Comparison of ENCODE assay signal across 8 mouse cellular contexts in genomic region chr4:101496534-101497237, GRCm38 (mm10). TPM values are rescaled to one million over a fixed set of nuclear protein-coding genes. Genes with fewer than 3 reads are reported as not detected.
DNase-seq lines count a peak whose midpoint lies in the region; ATAC-seq and TF ChIP-seq lines count a peak whose summit lies in the region.

TSS of gene Dnajc6 (plus strand) at chr4:101496648.

- in situ Hi-C loops in Patski (cut with MboI; ENCODE audit: low pct_unique_long_range_greater_than_20kb), result no loop called here

- H3K9ac ChIP-seq in embryonic facial prominence, embryonic 11.5 days (replicated peaks; ENCODE audit: low read length), result peak within 1 kb of the TSS; percentile 51
- peak within 1 kb of the TSS; percentile 66 for H3K9ac ChIP-seq in midbrain, embryonic 14.5 days (replicated peaks; ENCODE audit: low read length)

- no peak for DNase-seq in heart, embryonic 10.5 days (ENCODE audit: low spot score)
- DNase-seq in heart, adult 9 months (ENCODE audit: low spot score in 2 of 2), result no peak
- no peak for DNase-seq in Patski (ENCODE audit: low read depth, low spot score)
- DNase-seq in embryonic facial prominence, embryonic 11.5 days (ENCODE audit: low spot score), result peak; percentile 45
- DNase-seq in hindbrain, embryonic 10.5 days (ENCODE audit: low spot score), result peak; percentile 55
- DNase-seq in left cerebral cortex, postnatal 36 days (ENCODE audit: low spot score in 2 of 2), result peak in 1 of 2 experiments; percentile 55
- peak; percentile 76 for DNase-seq in midbrain, embryonic 14.5 days
- DNase-seq in spleen, postnatal 36 days (ENCODE audit: low spot score in 2 of 2), result no peak

- H3K4me2 ChIP-seq in embryonic facial prominence, embryonic 11.5 days (ENCODE audit: low read depth, low read length), result peak within 1 kb of the TSS; percentile 99
- H3K4me2 ChIP-seq in midbrain, embryonic 14.5 days (ENCODE audit: low read length), result peak within 1 kb of the TSS; percentile 97

- H3K4me1 ChIP-seq in heart, embryonic 10.5 days, result peaks cover 14% of the 10 kb centered on the region; the same call in 1 of the 2 replicates
- H3K4me1 ChIP-seq in embryonic facial prominence, embryonic 11.5 days (ENCODE audit: control insufficient read depth, insufficient read depth, low read length), result peaks cover 3% of the 10 kb centered on the region; the same call in 1 of the 2 replicates
- H3K4me1 ChIP-seq in hindbrain, embryonic 10.5 days (replicated peaks), result peaks cover 22% of the 10 kb centered on the region
- no peaks in the 10 kb centered on the region for H3K4me1 ChIP-seq in midbrain, embryonic 14.5 days (ENCODE audit: control insufficient read depth, insufficient read depth, low read length)

- under 1% methylated on average over 57 of the region's 57 CpGs for WGBS in heart, embryonic 10.5 days
- under 1% methylated on average over 52 of the region's 57 CpGs for WGBS in embryonic facial prominence, embryonic 11.5 days
- WGBS in hindbrain, embryonic 10.5 days, result 1% methylated on average over 56 of the region's 57 CpGs
- 1% methylated on average over 51 of the region's 57 CpGs for WGBS in midbrain, embryonic 14.5 days

- peaks cover 59% of the 10 kb centered on the region for H3K27me3 ChIP-seq in heart, embryonic 10.5 days (ENCODE audit: insufficient read depth, poor library complexity, severe bottlenecking)
- H3K27me3 ChIP-seq in Patski, result peaks cover 13% of the 10 kb centered on the region
- H3K27me3 ChIP-seq in embryonic facial prominence, embryonic 11.5 days (ENCODE audit: control insufficient read depth, insufficient read depth, low read length), result peaks cover 18% of the 10 kb centered on the region
- peaks cover 63% of the 10 kb centered on the region for H3K27me3 ChIP-seq in hindbrain, embryonic 10.5 days (ENCODE audit: insufficient read depth, poor library complexity, severe bottlenecking)
- H3K27me3 ChIP-seq in midbrain, embryonic 14.5 days (ENCODE audit: control insufficient read depth, insufficient read depth, low read length), result peaks cover 28% of the 10 kb centered on the region

- H3K27ac ChIP-seq in heart, embryonic 10.5 days, result peak within 1 kb of the TSS; percentile 47; the same call in 1 of the 2 replicates
- no peak within 1 kb of the TSS for H3K27ac ChIP-seq in embryonic facial prominence, embryonic 11.5 days (replicated peaks; ENCODE audit: low read depth, low read length)
- H3K27ac ChIP-seq in hindbrain, embryonic 10.5 days, result peak within 1 kb of the TSS; percentile 69
- no peak within 1 kb of the TSS for H3K27ac ChIP-seq in midbrain, embryonic 14.5 days (replicated peaks; ENCODE audit: low read depth, low read length)

- no peak for TF ChIP-seq CTCF in Patski (IDR thresholded peaks at IDR 0.05)

- intact Hi-C loops in left cerebral cortex, postnatal 36 days (cut with DNase I), result no loop called here

- POLR2A ChIA-PET in Patski (lab: Charles Lee), result no interaction called here

- CTCF ChIA-PET in Patski (lab: Charles Lee), result no interaction called here

- ATAC-seq in Patski, result peak; percentile 60
- ATAC-seq in embryonic facial prominence, embryonic 11.5 days (replicated peaks; ENCODE audit: insufficient number of reproducible peaks, low FRiP score, low TSS enrichment, low read depth), result peak; percentile 59
- peak; percentile 73 for ATAC-seq in midbrain, embryonic 14.5 days (ENCODE audit: low FRiP score, low TSS enrichment)

- H3K9me3 ChIP-seq in heart, embryonic 10.5 days, result no peaks in the 10 kb centered on the region
- H3K9me3 ChIP-seq in embryonic facial prominence, embryonic 11.5 days (replicated peaks; ENCODE audit: control insufficient read depth, low read length), result no peaks in the 10 kb centered on the region
- H3K9me3 ChIP-seq in hindbrain, embryonic 10.5 days, result no peaks in the 10 kb centered on the region
- H3K9me3 ChIP-seq in midbrain, embryonic 14.5 days (ENCODE audit: control insufficient read depth, low read length), result no peaks in the 10 kb centered on the region

- H3K4me3 ChIP-seq in heart, embryonic 10.5 days, result peak within 1 kb of the TSS; percentile 78
- peak within 1 kb of the TSS; percentile 59 for H3K4me3 ChIP-seq in embryonic facial prominence, embryonic 11.5 days (ENCODE audit: low read depth, low read length)
- peak within 1 kb of the TSS; percentile 64 for H3K4me3 ChIP-seq in hindbrain, embryonic 10.5 days
- H3K4me3 ChIP-seq in midbrain, embryonic 14.5 days (replicated peaks; ENCODE audit: low read depth, low read length), result peak within 1 kb of the TSS; percentile 64

- no peaks in the 10 kb centered on the region for H3K36me3 ChIP-seq in heart, embryonic 10.5 days
- H3K36me3 ChIP-seq in embryonic facial prominence, embryonic 11.5 days (replicated peaks; ENCODE audit: control insufficient read depth, insufficient read depth, low read depth, low read length), result no peaks in the 10 kb centered on the region
- H3K36me3 ChIP-seq in hindbrain, embryonic 10.5 days, result no peaks in the 10 kb centered on the region
- H3K36me3 ChIP-seq in midbrain, embryonic 14.5 days (ENCODE audit: control insufficient read depth, insufficient read depth, low read length), result no peaks in the 10 kb centered on the region

RNA-seq across cellular contexts. Expression of gene Dnajc6, which starts in this region (rescaled TPM):
- 0.44 and 0.59 TPM in 2 replicates for polyA plus RNA-seq in heart, embryonic 10.5 days (2016; fragmentation: Nextera tagmentation; extraction: Ambion mirVana)
- polyA plus RNA-seq in Patski (2021), result 0.33 TPM
- polyA plus RNA-seq in embryonic facial prominence, embryonic 11.5 days (2014; fragmentation: Nextera tagmentation; extraction: Ambion mirVana), result 1.9 and 2.9 TPM in 2 replicates
- 1.6 and 3.7 TPM in 2 replicates for polyA plus RNA-seq in hindbrain, embryonic 10.5 days (2016; fragmentation: Nextera tagmentation; extraction: Ambion mirVana)
- 100 to 1,000 TPM; 304 to 330 TPM for total RNA-seq in left cerebral cortex, postnatal 36 days (2021)
- polyA plus RNA-seq in midbrain, embryonic 14.5 days (2014; fragmentation: Nextera tagmentation; extraction: Ambion mirVana), result 49.3 and 55.0 TPM in 2 replicates

Comparison
In these comparisons a context has a peak if more than half of its experiments do, and no peak if none do; other contexts are left out.
1. RNA of gene Dnajc6 (polyA plus RNA-seq): 49.3 to 55.0 TPM in midbrain, embryonic 14.5 days; 1.6 to 3.7 TPM in hindbrain, embryonic 10.5 days, 1.9 to 2.9 TPM in embryonic facial prominence, embryonic 11.5 days, 0.44 to 0.59 TPM in heart, embryonic 10.5 days and 0.33 TPM in Patski (single experiment); every median in the first group is over 10 times any median in the second.
2. Peak in ATAC-seq in Patski; RNA of the gene not detected or under 1 TPM.
3. DNase-seq: peak in embryonic facial prominence, embryonic 11.5 days (single experiment), hindbrain, embryonic 10.5 days (single experiment) and midbrain, embryonic 14.5 days (single experiment); none in heart, embryonic 10.5 days (single experiment), heart, adult 9 months (0 of 2), Patski (single experiment) and spleen, postnatal 36 days (0 of 2).
4. H3K27ac ChIP-seq: peak in heart, embryonic 10.5 days (single experiment) and hindbrain, embryonic 10.5 days (single experiment); none in embryonic facial prominence, embryonic 11.5 days (single experiment) and midbrain, embryonic 14.5 days (single experiment).
5. Peak in every context shown above with its lines, with median percentiles within 50 percentile points of each other: H3K4me3 ChIP-seq and ATAC-seq.